Mouse (Mus musculus): ENCODE results near the gene 1600002K03Rik.

1600002K03Rik gene

DNA sequence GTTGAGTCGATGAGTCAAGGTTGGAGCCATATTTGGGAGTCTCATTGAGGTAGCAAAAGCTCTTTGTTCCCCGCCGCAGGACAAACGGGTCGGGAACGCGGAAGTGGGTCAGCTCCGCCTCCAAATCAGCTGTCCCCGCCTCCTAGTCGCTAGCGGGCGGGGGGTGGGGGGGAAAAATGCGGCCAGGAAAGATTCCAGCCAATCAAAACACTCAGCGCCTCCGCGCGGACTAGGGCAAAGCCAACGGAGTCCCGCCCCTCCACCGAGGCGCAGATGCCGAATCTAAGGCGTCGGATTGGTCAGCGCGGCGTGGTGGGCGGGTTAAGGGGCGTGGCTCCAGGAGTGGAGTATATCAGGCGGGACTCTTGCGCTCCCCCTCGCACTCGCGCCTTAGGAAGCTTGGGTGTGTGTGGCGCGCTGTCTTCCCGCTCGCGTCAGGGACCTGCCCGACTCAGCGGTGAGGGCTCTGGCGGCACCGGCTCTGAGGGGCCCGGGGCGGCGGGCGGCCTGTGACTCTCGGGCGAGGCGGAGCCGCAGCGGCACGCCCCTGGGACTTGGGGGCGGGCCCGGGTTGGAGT is 5.2 kb upstream of the 1600002K03Rik start:
- DNase-seq (ENCODE audit: low spot score in 2 of 2) = peak; percentile 98 to 99

DNA sequence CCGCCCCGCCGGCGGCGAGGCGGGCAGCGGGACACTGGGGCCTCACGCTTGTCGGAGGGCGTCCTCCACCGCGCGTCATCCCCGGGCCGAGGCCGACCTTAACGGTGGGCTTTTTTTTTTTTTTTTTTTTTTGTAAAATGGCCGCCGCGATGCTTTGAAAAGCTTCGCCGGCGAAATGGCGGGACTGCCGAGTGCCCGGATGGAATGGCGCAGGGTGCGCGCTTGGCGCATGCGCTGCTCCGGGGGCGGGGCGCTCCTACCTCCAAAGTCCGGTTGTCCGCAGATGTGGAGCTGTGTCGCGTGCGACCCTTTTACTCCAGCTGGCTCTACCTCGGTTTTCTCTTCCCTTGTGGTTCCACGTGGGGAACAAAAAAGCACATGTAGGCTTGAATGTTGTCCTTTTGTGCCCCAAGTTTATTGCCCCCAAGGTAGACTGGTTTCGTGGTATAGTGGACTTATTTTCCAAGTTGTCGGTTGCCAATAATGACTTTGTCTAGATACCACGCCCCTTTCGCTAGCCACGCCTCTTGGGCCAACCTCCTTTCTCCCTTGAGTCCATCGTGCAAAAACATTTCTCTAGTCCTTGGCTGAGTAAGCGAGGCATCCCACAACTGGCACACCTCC is 4.6 kb upstream of the 1600002K03Rik start:
- DNase-seq (ENCODE audit: low spot score in 2 of 2) = peak; percentile 80 to 87

DNA sequence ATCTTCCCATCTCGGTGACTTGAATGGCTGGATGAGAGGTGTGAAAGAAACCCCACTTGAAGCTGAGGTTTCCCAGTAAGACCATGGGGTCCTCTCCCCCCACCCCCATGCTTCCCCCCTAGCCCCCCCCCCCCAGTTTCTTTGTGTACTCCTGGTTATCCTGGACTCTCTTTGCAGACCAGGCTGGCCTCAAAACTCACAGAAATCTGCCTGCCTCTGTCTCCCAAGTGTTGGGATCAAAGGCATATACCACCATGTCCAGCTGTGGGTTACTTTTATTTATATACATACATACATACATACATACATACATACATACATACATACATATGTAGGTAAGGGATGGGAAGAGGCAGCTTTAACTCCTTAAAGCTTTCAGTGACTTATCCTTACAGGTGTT is 3.7 kb upstream of the 1600002K03Rik start:
- DNase-seq (ENCODE audit: low spot score in 2 of 2) = no peak

DNA sequence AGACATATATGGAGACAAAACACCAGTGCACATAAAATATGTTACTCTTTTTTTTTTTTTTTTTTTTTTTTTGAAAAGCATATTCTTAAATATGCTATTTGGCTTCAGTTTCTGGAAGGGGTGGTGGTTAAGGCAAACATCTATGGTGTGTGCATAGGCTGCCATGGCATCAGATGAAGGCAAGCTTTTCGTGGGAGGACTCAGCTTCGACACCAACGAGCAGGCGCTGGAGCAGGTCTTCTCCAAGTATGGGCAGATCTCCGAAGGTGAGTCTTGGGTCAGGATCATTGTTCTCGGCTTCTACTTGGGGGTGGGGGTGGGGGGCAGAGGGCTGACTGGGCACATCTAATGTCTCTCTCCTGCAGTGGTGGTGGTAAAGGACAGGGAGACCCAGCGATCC is 3.1 kb upstream of the 1600002K03Rik start:
- no peak for DNase-seq (ENCODE audit: low spot score in 2 of 2)

- DNase-seq (ENCODE audit: low spot score in 2 of 2) = no peak
Observed at GRCm38 (mm10) chr10:80170052-80170451, 2.7 kb upstream of the 1600002K03Rik start.

GRCm38 (mm10) chr10:80170601-80171021 is 2.1 kb upstream of the 1600002K03Rik start:
- no peak for DNase-seq (ENCODE audit: low spot score in 2 of 2)

GRCm38 (mm10) chr10:80171252-80171651 is 1.5 kb upstream of the 1600002K03Rik start:
- DNase-seq (ENCODE audit: low spot score in 2 of 2) = no peak

DNA sequence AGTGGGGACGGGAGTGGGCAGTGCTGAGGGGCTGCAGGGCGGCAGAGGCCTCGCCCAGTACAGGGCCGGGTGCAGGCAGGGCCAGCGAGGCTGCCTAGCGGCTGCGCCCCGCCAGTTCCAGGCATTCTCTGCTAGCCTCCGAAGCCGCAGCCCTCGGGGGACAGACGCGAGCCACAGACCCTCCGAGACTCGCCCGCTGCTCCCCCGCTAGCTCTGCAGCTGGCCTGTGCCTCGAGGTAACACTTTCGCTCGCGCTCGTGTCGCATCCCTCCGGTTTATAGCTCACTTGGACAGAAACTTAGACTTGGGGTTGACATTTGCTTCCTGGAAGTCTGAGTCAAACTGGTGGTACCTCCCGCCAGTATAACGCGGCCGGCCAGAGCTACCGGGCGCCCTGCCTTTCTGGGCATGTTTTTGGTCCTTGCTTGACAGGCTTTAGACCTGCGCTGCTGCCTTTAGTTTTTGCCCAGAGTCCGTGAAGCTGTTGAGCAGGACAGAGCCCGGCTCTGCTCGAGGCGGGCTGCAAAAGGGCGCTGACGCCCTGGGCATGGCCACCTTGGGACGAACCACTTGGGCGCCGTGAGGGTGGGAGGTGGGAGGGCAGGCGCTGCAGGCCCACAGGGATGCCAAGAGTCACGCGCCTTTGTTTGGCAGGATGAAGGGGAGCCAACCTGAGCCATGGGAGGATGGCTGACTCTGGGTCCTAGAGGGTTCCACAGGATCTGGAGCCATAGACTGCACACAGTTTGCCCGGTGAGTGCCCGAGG is 801 bp upstream of the 1600002K03Rik start:
- DNase-seq (ENCODE audit: low spot score in 2 of 2) = no peak

DNA sequence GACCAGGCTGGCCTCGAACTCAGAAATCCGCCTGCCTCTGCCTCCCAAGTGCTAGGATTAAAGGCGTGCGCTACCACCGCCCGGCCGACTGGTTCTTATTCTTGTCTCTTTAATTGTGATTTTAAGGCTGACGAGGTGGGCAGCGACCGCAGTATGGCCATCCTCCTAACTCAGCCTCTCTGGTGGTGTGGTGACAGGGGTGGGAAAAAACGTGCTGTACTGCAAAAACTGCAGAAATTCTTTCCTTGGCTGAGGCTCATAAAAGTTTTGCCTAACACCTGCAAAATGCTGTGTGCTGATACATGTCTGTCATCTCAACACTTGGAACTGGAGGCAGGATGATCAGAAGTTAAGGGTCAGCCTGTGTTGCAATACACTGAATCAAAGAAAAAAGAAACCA is 614 bp downstream of the 1600002K03Rik start:
- no peak for DNase-seq (ENCODE audit: low spot score in 2 of 2)

GRCm38 (mm10) chr10:80173955-80174640 is 1.4 kb downstream of the 1600002K03Rik start:
- DNase-seq (ENCODE audit: low spot score in 2 of 2) = no peak

DNA sequence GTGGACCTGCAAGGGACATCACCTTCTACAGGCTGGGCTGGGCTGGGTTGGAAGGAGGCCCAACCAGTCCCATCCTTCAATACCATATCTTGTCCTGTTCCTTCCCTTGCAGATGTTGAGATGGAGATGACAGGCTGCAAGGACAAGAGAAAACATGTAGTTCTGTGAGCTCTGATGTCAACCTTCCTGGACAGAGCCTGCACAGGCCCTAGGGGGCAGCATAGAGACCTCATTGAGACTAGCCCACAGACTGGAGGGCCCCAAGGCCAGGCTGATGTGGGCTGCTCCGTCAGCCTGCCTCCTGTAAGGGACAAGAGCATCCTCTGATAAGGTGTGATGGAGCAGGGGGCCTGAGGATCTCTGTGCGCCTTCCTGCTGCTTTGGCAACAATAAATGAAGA is 2.0 kb downstream of the 1600002K03Rik start:
- DNase-seq (ENCODE audit: low spot score in 2 of 2) = no peak

DNA sequence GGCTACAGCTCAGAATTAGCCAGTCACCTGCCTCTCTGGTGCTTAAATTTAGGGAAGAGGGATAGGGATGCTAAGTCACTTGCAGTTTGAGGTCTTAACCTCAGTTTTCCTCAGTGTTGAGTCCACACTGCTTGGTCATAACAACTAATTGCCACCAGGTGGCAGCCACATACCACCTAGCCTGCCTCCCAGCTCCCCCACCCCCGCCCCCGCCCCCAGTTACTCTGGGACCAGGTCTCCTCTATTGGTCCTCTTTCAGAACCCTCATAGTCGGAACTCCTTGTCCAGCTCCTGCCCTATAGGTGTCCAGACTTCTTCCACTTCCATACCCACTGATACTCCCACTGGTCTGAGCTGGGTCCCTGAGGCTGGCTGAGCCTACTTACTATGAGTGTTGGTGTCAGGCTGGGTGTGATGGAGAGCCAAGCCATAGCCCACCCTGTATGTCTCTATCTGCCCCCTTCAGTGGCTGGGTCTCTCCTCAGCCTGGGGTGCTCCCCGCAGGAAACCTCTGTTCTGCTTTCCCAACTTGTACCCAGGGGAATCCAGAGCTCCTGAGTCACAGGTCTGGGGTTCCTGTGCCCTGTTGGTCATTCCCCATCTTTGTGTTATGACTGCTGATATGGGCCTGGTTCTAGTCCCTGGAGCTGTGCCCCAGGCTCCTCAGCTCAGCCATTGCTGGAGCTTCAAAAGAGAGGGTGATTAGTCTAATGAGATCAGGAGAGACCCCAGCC is 3.0 kb downstream of the 1600002K03Rik start:
- DNase-seq (ENCODE audit: low spot score in 2 of 2) = no peak

DNA sequence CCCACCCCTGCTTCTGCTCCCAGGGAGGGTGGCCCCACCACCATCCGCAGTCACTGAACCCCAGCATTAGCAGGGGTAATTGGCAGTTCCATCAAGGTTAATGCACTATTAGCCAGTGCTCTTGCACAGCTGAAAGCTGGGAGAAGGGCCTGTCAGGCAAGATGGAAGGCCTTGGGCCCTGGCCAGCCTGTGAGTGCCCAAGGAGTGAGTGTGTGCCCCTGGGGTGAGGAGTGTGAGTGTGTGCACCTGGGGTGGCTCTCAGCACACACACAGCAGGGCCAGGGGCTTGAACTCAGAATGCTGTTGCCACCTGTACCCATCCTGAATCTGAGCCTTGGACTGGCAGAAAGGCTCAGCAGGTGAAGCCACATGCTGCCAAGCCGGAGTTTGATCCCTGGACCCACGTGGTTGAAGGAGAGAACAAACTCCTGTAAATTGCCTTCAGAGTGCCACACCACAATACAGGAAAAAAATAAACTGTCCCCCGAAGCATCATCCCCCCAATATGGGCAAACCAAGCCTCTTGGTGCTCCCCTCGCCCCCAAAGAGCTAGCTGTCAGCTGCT is 3.6 kb downstream of the 1600002K03Rik start:
- DNase-seq (ENCODE audit: low spot score in 2 of 2) = no peak

DNA sequence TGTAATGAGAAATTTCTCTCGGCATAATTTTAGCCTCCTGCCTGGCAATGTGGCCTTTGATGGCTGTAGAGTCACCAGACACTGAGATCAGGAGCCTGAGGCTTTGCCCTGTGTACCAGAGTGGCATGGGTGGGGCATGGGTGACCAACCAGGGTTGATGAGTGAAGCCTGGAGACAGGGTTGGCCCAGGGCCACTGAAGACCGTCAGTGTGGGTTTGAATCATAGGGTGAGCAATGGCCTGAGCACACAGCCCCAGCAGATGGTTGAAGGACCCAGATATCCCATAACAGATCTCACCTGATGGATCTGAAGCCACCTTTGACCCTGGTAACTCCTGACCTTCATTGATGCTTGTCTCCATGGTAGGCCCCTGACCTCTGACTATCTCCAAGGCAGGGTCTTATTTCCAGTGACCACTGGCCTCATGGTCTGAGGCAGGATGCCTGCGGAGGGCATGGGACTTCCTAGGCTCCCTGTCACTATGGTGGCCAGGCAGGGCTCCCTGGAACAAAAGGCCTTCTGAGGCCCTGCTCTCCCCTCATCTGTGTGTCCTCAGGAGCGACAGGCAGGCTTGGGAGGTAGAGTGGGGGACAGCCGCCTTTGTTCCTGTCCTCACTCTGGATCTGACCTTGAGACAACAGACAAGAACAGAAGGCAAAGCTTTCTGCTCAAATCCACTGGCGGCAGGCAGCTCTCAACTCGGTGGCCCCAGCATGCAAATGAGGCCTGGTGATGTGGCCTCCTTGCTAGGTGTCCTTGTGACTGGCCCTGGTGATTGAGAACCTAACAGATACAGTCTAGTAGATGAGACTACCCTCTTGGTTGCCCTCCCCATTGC is 4.9 kb downstream of the 1600002K03Rik start:
- no peak for DNase-seq (ENCODE audit: low spot score in 2 of 2)

- no peak for DNase-seq (ENCODE audit: low spot score in 2 of 2)
Observed at GRCm38 (mm10) chr10:80179068-80180051, 6.6 kb downstream of the 1600002K03Rik start, which contains the start of gene Efna2. Efna2 (plus strand) TSS chr10:80179482.

- DNase-seq (ENCODE audit: low spot score in 2 of 2) = no peak
Observed at GRCm38 (mm10) chr10:80180288-80180687, 7.5 kb downstream of the 1600002K03Rik start.

GRCm38 (mm10) chr10:80180823-80181222 is 8.1 kb downstream of the 1600002K03Rik start:
- DNase-seq (ENCODE audit: low spot score in 2 of 2) = no peak

GRCm38 (mm10) chr10:80182547-80182946 is 9.8 kb downstream of the 1600002K03Rik start:
- no peak for DNase-seq (ENCODE audit: low spot score in 2 of 2)

GRCm38 (mm10) chr10:80186649-80187048 is 13.9 kb downstream of the 1600002K03Rik start:
- DNase-seq (ENCODE audit: low spot score in 2 of 2) = no peak

All from thymus, postnatal 10 days (tissue).